Mouse (Mus musculus) neural tube, embryonic 14.5 days (tissue): ENCODE results near the gene Anp32a. TPM values are rescaled to one million over a fixed set of nuclear protein-coding genes. Genes with fewer than 3 reads are reported as not detected.

Experiments used
- ATAC-seq: fragments of 200-750 bp; cut with Nextera tagmentation; 2 replicates; pipeline ENCODE4 v1.8.0; 2017; ENCODE audit warnings: low read depth, mild to moderate bottlenecking, moderate TSS enrichment, moderate library complexity
- H3K27ac ChIP-seq: fragments of 300-500 bp; sonication (generic); 2 replicates; pipeline ENCODE4 v1.5.1; 2014; ENCODE audit warnings: low read depth, mild to moderate bottlenecking, control low read depth, low read length, moderate library complexity, mixed read lengths
- H3K27me3 ChIP-seq: fragments of 300-500 bp; sonication (generic); 2 replicates; pipeline ENCODE4 v1.6.1; 2014; ENCODE audit warnings: low read length; ENCODE audit not compliant: control insufficient read depth, insufficient read depth
- H3K36me3 ChIP-seq: fragments of 300-500 bp; sonication (generic); 2 replicates; pipeline ENCODE4 v1.6.1; 2014; ENCODE audit warnings: low read length, mixed read lengths; ENCODE audit not compliant: control insufficient read depth, insufficient read depth
- H3K4me1 ChIP-seq: fragments of 300-500 bp; sonication (generic); 2 replicates; pipeline ENCODE4 v1.6.1; 2014; ENCODE audit warnings: low read length; ENCODE audit not compliant: control insufficient read depth, insufficient read depth
- H3K4me2 ChIP-seq: fragments of 300-500 bp; sonication (generic); 2 replicates; pipeline ENCODE4 v1.6.1; 2014; ENCODE audit warnings: mild to moderate bottlenecking, low read depth, low read length, control low read depth
- H3K4me3 ChIP-seq: fragments of 300-500 bp; sonication (generic); 2 replicates; pipeline ENCODE4 v1.5.1; 2014; ENCODE audit warnings: low read depth, low read length, control low read depth, mixed read lengths
- H3K9ac ChIP-seq: fragments of 300-500 bp; sonication (generic); replicated peaks from 2 replicates; pipeline ENCODE4 v1.6.1; 2014; ENCODE audit warnings: low read depth, mild to moderate bottlenecking, control low read depth, low read length, mixed read lengths
- H3K9me3 ChIP-seq: fragments of 300-500 bp; sonication (generic); 2 replicates; pipeline ENCODE4 v1.6.1; 2016; ENCODE audit warnings: low read length; ENCODE audit not compliant: control insufficient read depth
- WGBS: fragments of 180-500 bp; shearing (Covaris S2); extraction: QIAGEN DNeasy Blood & Tissue Kit; methylation state at CpG from one replicate; pipeline ENCODE4 v1.1.7; 2014; 5-methylcytosine and 5-hydroxymethylcytosine counted together
- polyA plus RNA-seq: library from polyadenylated mRNA; unstranded; fragments of >200 nt; fragmentation: Nextera tagmentation; extraction: Ambion mirVana; gene quantifications from 2 replicates; pipeline ENCODE4 v1.2.1, GENCODE M21; 2014

Gene Anp32a
- polyA plus RNA-seq, 1 experiment from 2014 or later = 69.7 TPM

GRCm38 (mm10) chr9:62364216-62364615, 23.1 kb downstream of the Anp32a start:
- Histone ChIP-seq H3K9ac (peak overlapping the region; percentile 52; the same call in 1 of the 2 replicates), H3K27me3 (no peaks in the 10 kb centered on the region), H3K4me1 (peaks cover 56% of the 10 kb centered on the region), H3K27ac (peak overlapping the region; percentile 80), H3K36me3 (no peaks in the 10 kb centered on the region), H3K4me3 (no peak overlapping the region), H3K9me3 (no peaks in the 10 kb centered on the region), H3K4me2 (peak overlapping the region; percentile 66)
- ATAC-seq = no peak
- 10% methylated on average over 6 of the region's 6 CpGs for whole genome bisulfite sequencing

DNA sequence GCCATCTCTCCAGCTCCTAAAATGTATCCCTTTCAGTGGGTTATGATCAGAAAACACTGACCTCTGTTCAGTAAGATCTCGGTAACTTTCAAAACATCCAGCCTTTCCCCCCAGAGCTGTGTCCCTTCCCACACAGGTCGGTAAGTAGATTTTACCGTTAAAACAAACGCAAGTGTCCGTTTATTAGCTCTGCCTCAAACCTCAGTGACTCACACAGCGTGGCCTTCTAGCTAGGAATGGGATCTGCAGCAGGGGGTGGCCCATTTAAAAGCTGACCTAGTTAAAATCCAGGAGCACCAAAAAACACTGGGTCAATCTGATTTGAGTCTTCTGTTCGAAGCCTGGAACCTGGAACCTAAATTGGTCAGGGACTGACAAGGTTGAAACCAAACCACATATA, 23.7 kb downstream of the Anp32a start:
- Histone ChIP-seq H3K9ac (no peak overlapping the region), H3K27ac (no peak overlapping the region), H3K27me3 (no peaks in the 10 kb centered on the region), H3K9me3 (no peaks in the 10 kb centered on the region), H3K36me3 (no peaks in the 10 kb centered on the region), H3K4me3 (no peak overlapping the region), H3K4me2 (no peak overlapping the region), H3K4me1 (peaks cover 56% of the 10 kb centered on the region)
- WGBS = 48% methylated on average over 7 of the region's 7 CpGs
- ATAC-seq = no peak

- H3K36me3 ChIP-seq = no peaks in the 10 kb centered on the region
- H3K4me2 ChIP-seq = no peak overlapping the region
- 63% methylated on average over 8 of the region's 8 CpGs for WGBS
- no peak overlapping the region for H3K9ac ChIP-seq
- H3K27me3 ChIP-seq = no peaks in the 10 kb centered on the region
- peaks cover 56% of the 10 kb centered on the region for H3K4me1 ChIP-seq
- H3K27ac ChIP-seq = no peak overlapping the region
- no peaks in the 10 kb centered on the region for H3K9me3 ChIP-seq
- no peak for ATAC-seq
- H3K4me3 ChIP-seq = no peak overlapping the region
These were observed 24.4 kb downstream of the Anp32a start for GRCm38 (mm10) chr9:62365326-62366080.

DNA sequence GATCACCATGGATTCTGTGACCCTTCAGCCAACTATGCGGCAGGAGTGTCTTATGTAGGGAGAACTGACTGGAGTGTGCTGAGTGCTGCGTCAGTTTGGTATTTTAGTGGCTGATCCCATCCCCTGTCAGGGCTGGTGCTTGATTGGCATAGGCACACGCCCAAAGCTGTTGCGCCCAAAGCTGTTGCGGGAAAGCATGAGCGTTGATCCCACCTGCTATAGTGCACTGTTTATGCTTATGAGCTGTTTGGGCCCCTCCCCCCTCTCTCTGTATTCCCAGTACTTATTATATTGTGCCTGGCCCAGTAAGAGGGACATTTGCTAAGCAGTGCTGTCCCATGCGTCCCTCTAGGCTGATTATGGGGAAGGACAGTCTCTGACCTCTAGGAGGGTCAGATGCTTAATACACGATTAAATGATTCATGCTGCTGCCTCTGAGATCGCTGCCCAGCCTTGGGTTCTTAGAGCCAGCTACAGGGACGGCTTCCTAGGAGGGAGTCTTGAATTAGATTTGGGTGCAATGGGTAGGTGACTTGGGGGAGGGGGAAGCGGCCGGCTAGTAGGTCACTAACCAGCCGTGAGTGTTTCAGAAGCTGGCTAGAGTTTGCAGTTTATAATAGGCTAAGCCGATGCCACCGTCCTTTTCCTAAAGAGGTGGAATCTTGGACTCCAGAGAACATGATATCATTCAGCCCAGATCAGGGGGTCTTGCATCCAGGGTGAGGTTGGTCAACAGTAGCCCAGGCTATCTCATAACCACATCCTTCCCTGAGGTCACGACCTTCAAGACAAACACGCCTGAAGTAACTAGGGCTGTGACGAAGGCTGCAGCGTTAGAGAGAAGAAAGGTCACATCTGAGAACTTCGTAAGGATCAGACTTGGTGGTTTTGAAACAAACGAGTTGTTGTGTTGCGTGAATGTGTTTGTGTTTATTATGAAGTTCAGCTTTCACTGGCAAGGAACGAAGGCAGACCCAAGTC, 25.7 kb downstream of the Anp32a start:
- Histone ChIP-seq H3K36me3 (no peaks in the 10 kb centered on the region), H3K4me1 (peaks cover 57% of the 10 kb centered on the region), H3K4me2 (no peak overlapping the region), H3K27ac (no peak overlapping the region), H3K9ac (no peak overlapping the region), H3K27me3 (no peaks in the 10 kb centered on the region), H3K4me3 (no peak overlapping the region), H3K9me3 (no peaks in the 10 kb centered on the region)
- 58% methylated on average over 23 of the region's 23 CpGs for WGBS
- ATAC-seq = no peak

DNA sequence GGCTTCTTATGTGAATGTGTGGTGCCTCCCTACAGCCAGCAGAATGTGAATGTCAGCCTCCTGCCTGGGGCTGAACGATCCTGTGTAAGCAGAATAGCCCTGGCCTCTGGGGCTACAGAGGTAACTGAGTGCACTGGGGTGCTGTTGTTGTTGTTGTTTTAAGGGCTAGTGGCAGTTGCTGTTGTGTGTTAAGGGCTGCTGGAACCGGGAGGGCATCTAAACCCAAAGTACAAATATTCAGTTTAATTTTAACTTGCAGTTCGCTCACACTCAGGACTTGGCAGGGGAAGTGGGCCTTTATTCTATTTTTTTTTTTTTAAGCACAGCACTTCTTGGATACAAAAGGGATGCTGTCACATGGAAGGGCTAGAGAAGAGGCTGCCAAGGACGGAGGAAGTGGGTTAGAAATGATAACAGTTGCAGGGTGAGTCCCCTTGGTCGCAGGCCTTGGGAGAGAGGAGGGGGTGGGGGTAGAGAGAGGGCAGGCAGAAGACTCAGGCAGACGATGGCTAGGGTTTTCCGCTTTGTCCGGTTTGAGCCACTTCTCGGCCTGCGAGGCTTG, 26.5 kb downstream of the Anp32a start:
- Histone ChIP-seq H3K4me3 (no peak overlapping the region), H3K27me3 (no peaks in the 10 kb centered on the region), H3K9me3 (no peaks in the 10 kb centered on the region), H3K27ac (no peak overlapping the region), H3K4me1 (peaks cover 57% of the 10 kb centered on the region), H3K36me3 (no peaks in the 10 kb centered on the region), H3K4me2 (no peak overlapping the region), H3K9ac (no peak overlapping the region)
- 56% methylated on average over 10 of the region's 10 CpGs for WGBS
- ATAC-seq = no peak

- H3K9ac ChIP-seq = no peak overlapping the region
- H3K27me3 ChIP-seq = no peaks in the 10 kb centered on the region
- H3K4me2 ChIP-seq = no peak overlapping the region
- H3K36me3 ChIP-seq = peaks cover 5% of the 10 kb centered on the region
- H3K4me3 ChIP-seq = no peak overlapping the region
- H3K27ac ChIP-seq = 0 out of 2 replicates have a peak overlapping the region, but pooled peaks have one; percentile 22
- 87% methylated on average over 6 of the region's 6 CpGs for WGBS
- peaks cover 49% of the 10 kb centered on the region for H3K4me1 ChIP-seq
- no peak for ATAC-seq
- no peaks in the 10 kb centered on the region for H3K9me3 ChIP-seq
These were observed 27.3 kb downstream of the Anp32a start for GRCm38 (mm10) chr9:62368256-62368905.

- no peak for ATAC-seq
- Histone ChIP-seq H3K9ac (no peak overlapping the region), H3K4me3 (no peak overlapping the region), H3K9me3 (no peaks in the 10 kb centered on the region), H3K4me1 (peaks cover 42% of the 10 kb centered on the region), H3K36me3 (peaks cover 13% of the 10 kb centered on the region), H3K27me3 (no peaks in the 10 kb centered on the region), H3K27ac (no peak overlapping the region), H3K4me2 (no peak overlapping the region)
- 74% methylated on average over 6 of the region's 6 CpGs for WGBS
These were observed 28.1 kb downstream of the Anp32a start for GRCm38 (mm10) chr9:62369172-62369571.

GRCm38 (mm10) chr9:62370186-62370585, 29.1 kb downstream of the Anp32a start:
- Histone ChIP-seq H3K4me3 (no peak overlapping the region), H3K36me3 (peaks cover 13% of the 10 kb centered on the region), H3K4me1 (peaks cover 32% of the 10 kb centered on the region), H3K9me3 (no peaks in the 10 kb centered on the region), H3K9ac (no peak overlapping the region), H3K27ac (no peak overlapping the region), H3K4me2 (no peak overlapping the region), H3K27me3 (no peaks in the 10 kb centered on the region)
- no peak for ATAC-seq
- 82% methylated on average over 9 of the region's 9 CpGs for WGBS
